Mouse (Mus musculus): ENCODE results near the gene Eef1b2.

DNA sequence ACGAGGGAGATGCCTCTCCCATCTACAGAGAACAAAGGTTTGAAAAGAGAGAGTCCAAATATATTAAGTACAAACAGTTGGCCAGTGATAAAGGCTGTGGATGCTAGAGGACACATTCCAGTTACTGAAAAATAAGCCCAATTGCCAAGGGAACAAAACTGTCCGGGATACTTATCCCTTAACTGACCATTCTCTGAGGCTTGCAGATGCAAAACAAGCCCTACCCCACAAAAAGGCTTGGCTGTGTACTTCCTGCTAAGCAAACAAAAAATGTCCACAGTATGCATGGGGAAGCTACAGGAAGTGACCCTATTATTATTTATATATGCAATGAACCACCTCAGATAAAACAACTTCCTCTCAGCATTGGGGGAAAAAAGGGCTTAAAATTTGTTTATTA lies 38.7 kb upstream of the Eef1b2 start:
- TF ChIP-seq CTCF (IDR thresholded peaks at IDR 0.05; ENCODE audit: extremely low read depth, insufficient read length, insufficient replicate concordance, low read depth, low read length) (no peak), POLR2A (IDR thresholded peaks at IDR 0.05; ENCODE audit: low read depth, low read length) (no peak)
